Mouse (Mus musculus) hindbrain, postnatal 0 days (tissue): ENCODE data around the gene Ccdc186. TPM values are rescaled to one million over a fixed set of nuclear protein-coding genes. Genes with fewer than 3 reads are reported as not detected.

ENCODE experiments used
- ATAC-seq: fragments of 200-750 bp; cut with Nextera tagmentation; 2 replicates; pipeline ENCODE4 v1.8.0; 2017; ENCODE audit warnings: mild to moderate bottlenecking, moderate TSS enrichment, moderate library complexity
- DNase-seq: peaks from one replicate; pipeline ENCODE4 v3.0.0-alpha.2; 2015; ENCODE audit warnings: low spot score
- H3K27ac ChIP-seq: fragments of 300-500 bp; sonication (generic); 2 replicates; pipeline ENCODE4 v1.5.1; 2014; ENCODE audit warnings: mild to moderate bottlenecking
- H3K27me3 ChIP-seq: fragments of 300-500 bp; sonication (generic); 2 replicates; pipeline ENCODE4 v1.6.1; 2014; ENCODE audit warnings: low read length, mixed read lengths; ENCODE audit not compliant: insufficient read depth
- H3K36me3 ChIP-seq: fragments of 300-500 bp; sonication (generic); 2 replicates; pipeline ENCODE4 v1.6.1; 2014; ENCODE audit warnings: low read length, mixed read lengths; ENCODE audit not compliant: insufficient read depth
- H3K4me1 ChIP-seq: fragments of 300-500 bp; sonication (generic); 2 replicates; pipeline ENCODE4 v1.6.1; 2014; ENCODE audit warnings: antibody characterized with exemption, low read length, mixed read lengths; ENCODE audit not compliant: insufficient read depth
- H3K4me2 ChIP-seq: fragments of 300-500 bp; sonication (generic); 2 replicates; pipeline ENCODE4 v1.6.1; 2014; ENCODE audit warnings: low read depth, mild to moderate bottlenecking, low read length, moderate library complexity, mixed read lengths
- H3K4me3 ChIP-seq: fragments of 300-500 bp; sonication (generic); 2 replicates; pipeline ENCODE4 v1.5.1; 2014; ENCODE audit warnings: low read length
- H3K9ac ChIP-seq: fragments of 300-500 bp; sonication (generic); replicated peaks from 2 replicates; pipeline ENCODE4 v1.6.1; 2014; ENCODE audit warnings: mild to moderate bottlenecking, low read length, moderate library complexity, mixed read lengths
- H3K9me3 ChIP-seq: fragments of 300-500 bp; sonication (generic); 2 replicates; pipeline ENCODE4 v1.6.1; 2016; ENCODE audit warnings: low read length, mixed read lengths
- CTCF ChIP-seq: IDR thresholded peaks from 2 replicates; pipeline ENCODE4 v1.5.1; 2016; ENCODE audit warnings: antibody characterized with exemption, control low read depth, low read depth
- whole genome bisulfite sequencing: fragments of 180-500 bp; shearing (Covaris S2); extraction: QIAGEN DNeasy Blood & Tissue Kit; methylation state at CpG from one replicate; pipeline ENCODE4 v1.1.7; 2014; 5-methylcytosine and 5-hydroxymethylcytosine counted together
- polyA plus RNA-seq: library from polyadenylated mRNA; unstranded; fragments of >200 nt; fragmentation: Nextera tagmentation; extraction: Ambion mirVana; gene quantifications from 2 replicates; pipeline ENCODE4 v1.2.1, GENCODE M21; 2015
- total RNA-seq: library from RNA; depleted of rRNA; stranded (reverse); fragments of >200 nt; gene quantifications from 2 replicates; pipeline ENCODE4 v1.2.3, GENCODE M21; 2014; rRNA removed

The Ccdc186 gene
- total and polyA plus RNA-seq, 2 experiments from 2014 or later = 12.4 to 22.7 TPM

- no peaks in the 10 kb centered on the region for H3K36me3 ChIP-seq
- no peak overlapping the region for H3K4me3 ChIP-seq
- TF ChIP-seq CTCF = no peak
- no peaks in the 10 kb centered on the region for H3K9me3 ChIP-seq
- no peaks in the 10 kb centered on the region for H3K27me3 ChIP-seq
- no peak for DNase-seq
- H3K27ac ChIP-seq = no peak overlapping the region
- no peak overlapping the region for H3K4me2 ChIP-seq
- no peaks in the 10 kb centered on the region for H3K4me1 ChIP-seq
- no peak for ATAC-seq
- WGBS = 90% methylated on average over 9 of the region's 9 CpGs
- H3K9ac ChIP-seq = no peak overlapping the region
Measured at GRCm38 (mm10) chr19:56746618-56747017, 75.4 kb downstream of the Ccdc186 start.

GRCm38 (mm10) chr19:56745528-56745927, 76.5 kb downstream of the Ccdc186 start:
- Histone ChIP-seq H3K27ac (no peak overlapping the region), H3K36me3 (no peaks in the 10 kb centered on the region), H3K9ac (no peak overlapping the region), H3K4me3 (no peak overlapping the region), H3K9me3 (no peaks in the 10 kb centered on the region), H3K4me2 (no peak overlapping the region), H3K4me1 (no peaks in the 10 kb centered on the region), H3K27me3 (no peaks in the 10 kb centered on the region)
- no peak for ATAC-seq
- DNase-seq = no peak
- no peak for TF ChIP-seq CTCF
- 77% methylated on average over 5 of the region's 6 CpGs for WGBS

- DNase-seq = no peak
- no peak overlapping the region for H3K4me2 ChIP-seq
- no peak for ATAC-seq
- TF ChIP-seq CTCF = peak; percentile 34
- H3K27ac ChIP-seq = no peak overlapping the region
- H3K4me3 ChIP-seq = no peak overlapping the region
- no peaks in the 10 kb centered on the region for H3K27me3 ChIP-seq
- no peak overlapping the region for H3K9ac ChIP-seq
- H3K4me1 ChIP-seq = no peaks in the 10 kb centered on the region
- no peaks in the 10 kb centered on the region for H3K9me3 ChIP-seq
- no peaks in the 10 kb centered on the region for H3K36me3 ChIP-seq
- 67% methylated on average over 7 of the region's 7 CpGs for WGBS
Measured at GRCm38 (mm10) chr19:56745061-56745460, 76.9 kb downstream of the Ccdc186 start.

Other genes with a start within 250 kb of the Ccdc186 start
- gene Adrb1, start 100.0 kb downstream of the Ccdc186 start, total RNA-seq = 3.2 and 7.0 TPM in 2 replicates
- 1.7 and 2.1 TPM in 2 replicates for gene Adrb1, start 100.0 kb downstream of the Ccdc186 start, polyA plus RNA-seq
- 0.94 and 1.0 TPM in 2 replicates for gene Tdrd1, start 4.0 kb upstream of the Ccdc186 start, total RNA-seq
- gene Tdrd1, start 4.0 kb upstream of the Ccdc186 start, polyA plus RNA-seq = 0.68 and 0.81 TPM in 2 replicates
- gene Vwa2, start 52.1 kb upstream of the Ccdc186 start, total RNA-seq = 0.79 and 1.6 TPM in 2 replicates
- gene Vwa2, start 52.1 kb upstream of the Ccdc186 start, polyA plus RNA-seq = 0.47 and 0.64 TPM in 2 replicates
- gene Afap1l2, start 186.0 kb upstream of the Ccdc186 start, total RNA-seq = 20.8 and 22.7 TPM in 2 replicates
- gene Afap1l2, start 186.0 kb upstream of the Ccdc186 start, polyA plus RNA-seq = 12.3 and 12.9 TPM in 2 replicates